9 mouse cellular contexts compared by ENCODE assay signal in the genomic region with DNA sequence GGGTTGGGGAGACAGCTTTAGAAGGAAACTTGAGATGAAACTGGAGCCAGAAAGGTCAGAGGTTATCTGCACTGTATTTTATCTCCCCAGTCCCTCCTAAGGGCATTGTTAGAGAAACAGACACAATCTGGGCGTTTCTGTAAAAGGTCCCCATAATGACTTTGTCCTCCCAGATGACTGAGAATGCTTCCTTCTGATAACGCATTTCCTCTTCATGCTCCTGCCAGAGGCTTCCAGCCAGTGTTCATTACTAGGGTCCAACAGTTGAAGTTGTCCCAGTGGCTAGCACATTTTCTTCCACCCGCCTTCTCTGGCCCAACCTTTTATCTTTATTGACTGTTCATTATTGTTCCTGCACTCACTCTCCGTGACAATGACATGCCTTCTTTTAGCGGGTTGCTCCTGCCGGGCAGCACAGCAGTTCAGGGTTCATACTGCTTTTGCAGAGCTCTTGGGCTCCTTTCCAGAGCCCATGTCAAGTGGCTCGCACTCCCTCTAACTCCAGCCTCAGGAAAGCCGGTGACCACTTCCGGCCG.
DNase-seq lines count a peak whose midpoint lies in the region; ATAC-seq lines count a peak whose summit lies in the region.
"Had no signal": no experiment of that assay in that cellular context is flagged by ENCODE, and none has a peak within 500 bp of the region (broad histone marks: within the 10 kb centered on the region; RNA-seq: fewer than 3 reads in every experiment).

No protein-coding gene starts in this region.

- H3K4me1 ChIP-seq in midbrain, embryonic 14.5 days (ENCODE audit: control insufficient read depth, insufficient read depth, low read length), result peaks cover 4% of the 10 kb centered on the region; the same call in 1 of the 2 replicates
- peaks cover 15% of the 10 kb centered on the region for H3K4me1 ChIP-seq in midbrain, embryonic 10.5 days
- H3K4me1 ChIP-seq in liver, embryonic 13.5 days (replicated peaks), result peaks cover 62% of the 10 kb centered on the region

- 0 out of 2 replicates have a peak overlapping the region, but pooled peaks have one; percentile 8 for H3K27ac ChIP-seq in midbrain, embryonic 14.5 days (replicated peaks; ENCODE audit: low read depth, low read length)
- no peak overlapping the region for H3K27ac ChIP-seq in midbrain, embryonic 10.5 days (replicated peaks)
- H3K27ac ChIP-seq in liver, embryonic 13.5 days, result peak overlapping the region; percentile 68

- no peaks in the 10 kb centered on the region for H3K9me3 ChIP-seq in midbrain, embryonic 14.5 days (ENCODE audit: control insufficient read depth, low read length)
- no peaks in the 10 kb centered on the region for H3K9me3 ChIP-seq in midbrain, embryonic 10.5 days (replicated peaks)
- no peaks in the 10 kb centered on the region for H3K9me3 ChIP-seq in liver, embryonic 13.5 days (replicated peaks)

- no peak overlapping the region for H3K4me2 ChIP-seq in midbrain, embryonic 14.5 days (ENCODE audit: low read length)
- H3K4me2 ChIP-seq in liver, embryonic 13.5 days, result peak overlapping the region; percentile 36

- 52% methylated on average over 10 of the region's 10 CpGs for WGBS in midbrain, embryonic 14.5 days
- WGBS in midbrain, embryonic 10.5 days, result 65% methylated on average over 10 of the region's 10 CpGs
- WGBS in liver, embryonic 13.5 days (ENCODE audit: insufficient replicate concordance), result 9% methylated on average over 10 of the region's 10 CpGs

- H3K27me3 ChIP-seq in midbrain, embryonic 14.5 days (ENCODE audit: control insufficient read depth, insufficient read depth, low read length), result no peaks in the 10 kb centered on the region
- no peaks in the 10 kb centered on the region for H3K27me3 ChIP-seq in midbrain, embryonic 10.5 days (ENCODE audit: low read depth, poor library complexity, severe bottlenecking)
- no peaks in the 10 kb centered on the region for H3K27me3 ChIP-seq in liver, embryonic 13.5 days

- no peak overlapping the region for H3K9ac ChIP-seq in midbrain, embryonic 14.5 days (replicated peaks; ENCODE audit: low read length)
- H3K9ac ChIP-seq in liver, embryonic 13.5 days, result peak overlapping the region; percentile 33

- no peak overlapping the region for H3K4me3 ChIP-seq in midbrain, embryonic 14.5 days (replicated peaks; ENCODE audit: low read depth, low read length)
- H3K4me3 ChIP-seq in midbrain, embryonic 10.5 days, result no peak overlapping the region
- H3K4me3 ChIP-seq in liver, embryonic 13.5 days (replicated peaks), result no peak overlapping the region

- no peak for DNase-seq in midbrain, embryonic 14.5 days
- no peak for DNase-seq in midbrain, embryonic 10.5 days (ENCODE audit: low spot score)
- DNase-seq in heart, postnatal 4 days, result peak; percentile 42
- DNase-seq in liver, embryonic 13.5 days, result peak; percentile 31
- DNase-seq in spleen, postnatal 36 days (ENCODE audit: low spot score in 2 of 2), result no peak
- DNase-seq in thymus, postnatal 25 days, result no peak
- DNase-seq in urinary bladder, adult 2 months (ENCODE audit: low spot score), result no peak
- DNase-seq in right cerebral cortex, postnatal 14 days, result no peak

- ATAC-seq in midbrain, embryonic 14.5 days (ENCODE audit: low FRiP score, low TSS enrichment), result no peak
- no peak for ATAC-seq in liver, embryonic 13.5 days (ENCODE audit: low read depth)
- ATAC-seq: inflammation-experienced regulatory T-cells, adult 6 months had no signal

- H3K36me3 ChIP-seq in midbrain, embryonic 14.5 days (ENCODE audit: control insufficient read depth, insufficient read depth, low read length), result no peaks in the 10 kb centered on the region
- H3K36me3 ChIP-seq in midbrain, embryonic 10.5 days, result no peaks in the 10 kb centered on the region
- no peaks in the 10 kb centered on the region for H3K36me3 ChIP-seq in liver, embryonic 13.5 days

Comparison
In these comparisons a context has a peak if more than half of its experiments do, and no peak if none do; other contexts are left out.
1. DNase-seq: peak in heart, postnatal 4 days (single experiment) and liver, embryonic 13.5 days (single experiment); none in midbrain, embryonic 14.5 days (single experiment), midbrain, embryonic 10.5 days (single experiment), spleen, postnatal 36 days (0 of 2), thymus, postnatal 25 days (single experiment), urinary bladder, adult 2 months (single experiment) and right cerebral cortex, postnatal 14 days (single experiment).